Mouse (Mus musculus) lung, postnatal 10 days (tissue): Measurements from ENCODE around the gene Gm32802.
"Not testable (repeated sequence)": the region's sequence is repeated elsewhere in the genome, so short reads cannot be mapped to it uniquely, and the experiment has no call there.

Source experiments
- DNase-seq: peaks from one replicate; pipeline ENCODE4 v3.0.0; 2021

Gm32802 gene

GRCm38 (mm10) chr10:118258388-118258787 lies at the start of gene Gm32802:
Gene Gm32802 (plus strand): TSS chr10:118258688.
- not testable (repeated sequence) for DNase-seq

- not testable (repeated sequence) for DNase-seq
Measured at GRCm38 (mm10) chr10:118215719-118216393, 42.6 kb upstream of the Gm32802 start.

GRCm38 (mm10) chr10:118227629-118228028 lies 30.9 kb upstream of the Gm32802 start:
- DNase-seq = not testable (repeated sequence)

GRCm38 (mm10) chr10:118232607-118233006 lies 25.9 kb upstream of the Gm32802 start:
- DNase-seq = peak; percentile 5

GRCm38 (mm10) chr10:118240680-118241079 lies 17.8 kb upstream of the Gm32802 start, which contains the start of gene Gm32717:
Gene Gm32717 (minus strand): TSS chr10:118240780.
- DNase-seq = not testable (repeated sequence)

- not testable (repeated sequence) for DNase-seq
Measured at GRCm38 (mm10) chr10:118249006-118249595, 9.4 kb upstream of the Gm32802 start.

- DNase-seq = peak; percentile 36
Measured at GRCm38 (mm10) chr10:118250852-118251295, 7.6 kb upstream of the Gm32802 start.

GRCm38 (mm10) chr10:118268812-118269211 lies 10.3 kb downstream of the Gm32802 start:
- not testable (repeated sequence) for DNase-seq

- not testable (repeated sequence) for DNase-seq
Measured at GRCm38 (mm10) chr10:118271416-118271815, 12.9 kb downstream of the Gm32802 start.

- DNase-seq = not testable (repeated sequence)
Measured at GRCm38 (mm10) chr10:118278069-118278468, 19.6 kb downstream of the Gm32802 start.

- DNase-seq = not testable (repeated sequence)
Measured at GRCm38 (mm10) chr10:118282565-118282964, 24.1 kb downstream of the Gm32802 start.

GRCm38 (mm10) chr10:118283016-118283415 lies 24.5 kb downstream of the Gm32802 start:
- DNase-seq = not testable (repeated sequence)

- no peak for DNase-seq
Measured at GRCm38 (mm10) chr10:118294938-118295337, 36.5 kb downstream of the Gm32802 start, which contains the start of gene Iltifb. Gene Iltifb (minus strand): TSS chr10:118295038.

- DNase-seq = not testable (repeated sequence)
Measured at GRCm38 (mm10) chr10:118302133-118302532, 43.6 kb downstream of the Gm32802 start.
